Mouse (Mus musculus): ENCODE measurements around the gene Zfp747.

The Zfp747 gene

DNA sequence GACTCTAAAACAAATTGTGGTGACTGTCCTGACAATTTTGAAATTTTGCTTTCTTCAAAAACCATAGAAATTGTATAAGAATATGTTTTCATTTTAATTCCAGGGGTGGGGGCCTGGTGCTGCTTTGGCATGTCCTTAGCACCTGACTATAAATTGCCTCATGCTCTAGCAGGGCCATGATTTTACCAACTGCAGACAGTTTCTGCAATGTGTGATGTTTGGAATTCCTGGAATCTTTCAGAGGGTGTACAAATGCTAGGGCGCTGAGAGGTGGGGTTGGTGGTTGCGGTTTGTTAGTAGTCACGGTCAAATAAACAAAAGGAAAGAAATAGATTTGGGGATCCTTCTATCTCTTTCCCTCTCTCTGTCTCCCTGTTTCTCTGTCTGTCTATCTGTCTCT is 9.6 kb downstream of the Zfp747 start:
- WGBS: 88% methylated on average over 3 of the region's 3 CpGs

- WGBS: 73% methylated on average over 4 of the region's 4 CpGs
Measured at GRCm38 (mm10) chr7:127364166-127364565, 11.7 kb downstream of the Zfp747 start.

DNA sequence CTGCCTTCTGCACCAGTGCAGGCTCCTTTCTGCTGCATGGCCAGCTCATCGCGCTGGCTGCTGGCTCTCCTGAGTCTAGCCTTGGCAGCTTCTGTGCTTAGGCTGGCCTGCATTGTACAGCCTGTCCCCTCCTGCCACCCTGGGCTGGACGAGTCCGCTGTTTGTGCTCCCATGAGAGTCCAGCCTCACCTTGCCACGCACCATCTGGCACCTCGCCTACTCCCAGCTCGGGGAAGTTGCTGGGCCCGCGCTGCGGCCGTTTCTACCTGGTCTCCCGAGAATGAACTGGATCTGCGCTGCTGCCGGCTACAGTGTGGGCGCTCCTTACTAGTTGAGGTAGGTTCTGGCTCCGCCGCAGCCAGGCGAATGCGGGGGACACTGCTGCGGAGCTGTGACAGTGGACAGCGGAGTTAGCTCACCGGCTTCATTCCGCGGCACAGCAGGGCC is 12.4 kb downstream of the Zfp747 start:
- 11% methylated on average over 24 of the region's 24 CpGs for WGBS

- 13% methylated on average over 13 of the region's 13 CpGs for WGBS
Measured at GRCm38 (mm10) chr7:127362418-127362817, 13.4 kb downstream of the Zfp747 start.

- WGBS: 65% methylated on average over 13 of the region's 13 CpGs
Measured at GRCm38 (mm10) chr7:127361449-127361848, 14.4 kb downstream of the Zfp747 start.

- WGBS: 83% methylated on average over 4 of the region's 4 CpGs
Measured at GRCm38 (mm10) chr7:127360265-127360664, 15.6 kb downstream of the Zfp747 start.

DNA sequence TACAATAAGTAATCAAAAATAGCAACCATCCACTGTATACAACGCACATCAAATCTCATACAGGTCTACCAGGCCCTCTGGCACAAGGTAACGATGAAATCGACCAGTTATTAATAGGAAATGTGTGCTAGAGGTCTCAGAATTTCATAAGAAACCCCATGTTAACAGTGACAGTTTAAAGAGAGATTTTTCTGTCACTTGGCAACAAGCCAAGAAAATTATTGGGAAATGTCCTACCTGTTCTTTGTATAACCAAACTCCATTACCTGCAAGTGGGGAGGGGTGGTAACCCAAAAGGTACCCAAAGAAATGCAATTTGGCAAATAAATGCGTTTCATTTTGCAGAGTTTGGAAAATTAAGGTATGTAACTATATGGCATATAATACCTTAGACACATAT is 17.4 kb downstream of the Zfp747 start:
- 75% methylated on average over 4 of the region's 4 CpGs for WGBS

- WGBS: 30% methylated on average over 2 of the region's 2 CpGs
Measured at GRCm38 (mm10) chr7:127357871-127358270, 18.0 kb downstream of the Zfp747 start.

- 82% methylated on average over 3 of the region's 3 CpGs for WGBS
Measured at GRCm38 (mm10) chr7:127355796-127356195, 20.1 kb downstream of the Zfp747 start.

DNA sequence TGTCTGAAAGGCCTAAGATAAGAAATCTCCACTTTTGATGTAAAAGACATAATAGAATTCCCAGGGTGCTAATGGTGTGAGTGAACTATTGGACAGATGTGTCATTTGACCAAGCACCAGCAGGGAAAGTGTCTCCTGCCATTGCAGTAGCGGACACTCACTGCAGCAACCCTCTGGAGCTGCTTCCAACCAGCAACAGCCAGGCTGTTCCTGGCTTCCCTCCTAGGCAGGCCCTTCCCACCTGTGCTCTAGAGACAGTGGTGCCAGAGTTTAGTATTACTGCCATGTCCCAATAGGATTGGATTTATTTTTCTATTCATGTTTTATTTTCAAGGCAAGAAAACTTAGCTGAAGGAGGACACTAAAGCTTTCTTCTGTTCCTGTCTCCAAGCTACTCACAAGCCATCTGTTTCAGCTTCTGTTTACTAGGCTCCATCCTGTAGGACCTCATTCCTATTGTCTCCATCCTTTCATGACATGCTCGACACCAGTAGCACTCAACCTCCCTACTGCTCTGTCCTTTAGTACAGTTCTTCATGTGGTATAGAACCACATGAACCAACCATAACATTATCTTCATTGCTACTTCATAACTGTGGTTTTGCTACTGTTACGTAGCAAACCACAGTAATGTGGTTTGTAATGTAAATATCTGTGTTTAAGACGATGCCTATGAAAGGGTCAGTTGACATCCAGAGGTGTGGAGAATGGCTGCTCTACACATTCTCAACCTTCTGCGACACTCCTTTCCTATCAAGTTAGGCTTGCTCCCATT is 24.4 kb downstream of the Zfp747 start:
- 79% methylated on average over 5 of the region's 5 CpGs for WGBS

DNA sequence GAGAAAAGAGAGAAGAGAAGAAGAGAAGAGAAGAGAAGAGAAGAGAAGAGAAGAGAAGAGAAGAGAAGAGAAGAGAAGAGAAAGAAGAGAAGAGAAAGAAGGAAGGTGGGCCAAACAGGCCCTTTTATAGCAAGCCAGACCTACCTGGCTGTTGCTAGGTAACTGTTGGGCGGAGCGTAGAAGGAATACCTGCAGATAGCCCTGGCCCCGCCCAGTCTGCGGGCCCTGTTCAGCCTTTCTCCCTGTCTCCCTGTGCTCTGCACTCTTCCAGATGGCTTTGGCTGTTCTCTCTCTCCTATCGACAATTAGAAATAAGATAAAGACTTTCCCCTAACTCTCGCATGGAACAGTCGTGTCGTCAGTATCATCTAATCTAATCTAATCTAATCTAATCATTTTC is 29.2 kb downstream of the Zfp747 start:
- WGBS: 18% methylated on average over 8 of the region's 8 CpGs

DNA sequence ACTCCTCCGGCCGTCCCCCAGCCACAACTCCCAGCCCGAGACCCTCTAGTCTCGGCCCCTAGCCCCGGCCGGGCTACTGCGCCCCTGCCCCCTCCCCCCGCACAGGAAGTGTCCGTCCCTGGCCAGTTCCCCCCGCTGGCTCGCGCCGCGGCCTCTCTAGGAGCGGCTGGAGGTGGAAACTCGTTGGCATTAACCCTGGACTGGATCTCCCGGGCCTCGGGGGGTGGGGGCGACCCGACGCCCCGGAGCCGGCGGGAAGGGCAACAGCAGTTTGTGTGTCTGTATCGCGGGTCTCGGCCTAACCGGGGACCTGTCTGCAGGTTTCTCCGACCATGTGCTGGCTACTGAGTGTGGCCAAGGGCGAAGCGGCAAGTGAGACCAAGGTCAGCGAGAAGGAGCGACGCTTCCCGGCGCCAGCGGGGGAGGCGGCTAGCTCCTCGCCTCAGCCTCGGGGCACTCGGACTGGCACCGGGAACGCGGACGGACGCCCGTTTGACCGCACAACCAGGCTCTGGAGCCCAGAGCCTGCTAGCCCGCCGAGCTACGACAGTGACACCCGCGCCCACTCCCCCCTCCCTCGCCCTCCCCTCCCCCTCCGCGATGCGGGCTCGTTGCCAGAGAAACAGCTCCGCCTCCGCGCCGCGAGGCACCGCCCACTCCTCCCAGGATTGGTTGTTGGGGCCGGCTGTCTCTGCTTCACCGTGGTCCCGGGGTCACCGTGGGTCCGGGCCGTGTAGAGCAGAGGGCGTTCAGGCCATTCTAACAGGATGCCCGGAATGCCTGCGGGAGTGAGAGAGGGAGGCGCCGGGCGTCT is 30.1 kb downstream of the Zfp747 start, which contains the start of gene Zfp768:
Zfp768 (minus strand) TSS at position 78 of the 814 bp plus-strand sequence.
- WGBS: under 1% methylated on average over 71 of the region's 76 CpGs

GRCm38 (mm10) chr7:127345092-127345491 is 30.8 kb downstream of the Zfp747 start:
- WGBS: under 1% methylated on average over 42 of the region's 42 CpGs

DNA sequence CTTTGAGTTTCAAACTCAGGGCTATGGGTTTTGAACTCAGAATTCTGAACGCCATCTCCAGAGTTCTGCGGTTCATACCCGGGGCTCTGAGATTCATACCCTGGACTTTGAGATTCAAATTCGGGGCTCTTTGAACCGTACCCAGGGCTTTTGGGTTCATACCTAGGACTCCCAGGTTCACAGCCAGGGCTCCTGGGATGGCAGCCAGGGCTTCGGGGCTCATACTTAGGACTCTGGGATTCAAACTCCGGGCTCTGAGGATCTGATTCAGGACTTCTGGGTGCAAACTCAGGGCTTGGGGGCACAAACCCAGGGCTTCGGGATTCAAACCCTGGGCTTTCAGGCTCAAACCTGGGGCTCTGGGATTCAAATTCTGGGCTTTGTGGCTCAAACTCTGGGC is 31.5 kb downstream of the Zfp747 start:
- WGBS: 87% methylated on average over 8 of the region's 8 CpGs

DNA sequence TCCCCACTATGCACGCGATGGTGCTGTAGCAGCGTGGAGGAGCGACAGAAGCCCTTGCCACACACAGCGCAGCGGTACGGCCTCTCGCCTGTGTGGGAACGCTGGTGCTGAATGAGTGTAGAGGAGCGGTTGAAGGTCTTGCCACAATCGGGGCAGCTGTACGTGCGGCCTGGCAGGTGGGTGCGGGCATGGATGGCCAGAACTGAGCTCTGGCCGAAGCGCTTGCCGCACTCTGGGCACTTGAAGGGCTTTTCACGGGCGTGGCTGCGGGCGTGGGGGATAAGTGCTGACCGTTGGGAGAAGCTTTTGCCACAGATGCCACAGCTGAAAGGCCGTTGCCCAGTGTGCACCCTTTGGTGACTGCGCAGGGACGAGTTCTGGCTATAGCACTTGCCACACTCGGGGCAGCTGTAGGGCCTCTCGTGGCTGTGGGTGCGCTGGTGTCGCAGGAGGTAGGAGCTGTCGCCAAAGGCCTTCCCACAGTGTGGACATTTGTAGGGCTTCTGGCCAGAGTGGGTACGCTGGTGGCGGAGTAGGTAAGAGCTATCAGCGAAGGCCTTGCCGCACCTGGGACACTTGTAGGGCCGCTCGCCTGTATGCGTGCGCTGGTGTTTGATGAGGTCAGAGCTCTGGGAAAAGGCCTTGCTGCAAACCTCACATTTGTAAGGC is 32.4 kb downstream of the Zfp747 start:
- 94% methylated on average over 38 of the region's 38 CpGs for WGBS

- WGBS: 94% methylated on average over 7 of the region's 7 CpGs
Measured at GRCm38 (mm10) chr7:127342888-127343287, 33.0 kb downstream of the Zfp747 start.

- 38% methylated on average over 4 of the region's 4 CpGs for WGBS
Measured at GRCm38 (mm10) chr7:127342332-127342731, 33.5 kb downstream of the Zfp747 start.

GRCm38 (mm10) chr7:127341861-127342260 is 34.0 kb downstream of the Zfp747 start:
- WGBS: 93% methylated on average over 6 of the region's 6 CpGs

GRCm38 (mm10) chr7:127341356-127341755 is 34.5 kb downstream of the Zfp747 start:
- 94% methylated on average over 8 of the region's 8 CpGs for WGBS

GRCm38 (mm10) chr7:127337636-127338035 is 38.2 kb downstream of the Zfp747 start:
- WGBS: 51% methylated on average over 4 of the region's 4 CpGs

- WGBS: 80% methylated on average over 4 of the region's 4 CpGs
Measured at GRCm38 (mm10) chr7:127335604-127336003, 40.2 kb downstream of the Zfp747 start.

DNA sequence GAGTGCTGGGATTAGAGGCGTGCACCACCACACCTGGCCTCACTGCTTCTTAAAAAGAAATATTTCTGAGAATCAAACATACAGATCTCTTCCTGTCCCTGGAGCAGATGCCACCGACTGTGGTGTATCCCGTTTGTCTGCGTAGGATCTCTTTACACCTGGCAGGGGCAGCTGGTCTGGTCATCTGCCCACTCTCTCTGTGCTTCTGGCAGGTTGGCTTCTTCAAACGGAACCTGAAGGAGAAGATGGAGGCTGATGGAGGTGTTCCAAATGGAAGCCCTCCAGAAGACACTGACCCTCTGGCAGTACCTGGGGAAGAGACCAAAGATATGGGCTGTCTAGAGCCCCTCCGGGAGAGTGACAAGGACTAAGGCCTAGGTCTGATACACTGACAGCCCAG is 42.6 kb downstream of the Zfp747 start:
- WGBS: 73% methylated on average over 6 of the region's 6 CpGs

All from cerebral cortex, adult 2 months (tissue).